Mouse (Mus musculus): Measurements from ENCODE around the gene Ctxn2. TPM values are rescaled to one million over a fixed set of nuclear protein-coding genes. Genes with fewer than 3 reads are reported as not detected.
"Not testable (repeated sequence)": the region's sequence is repeated elsewhere in the genome, so short reads cannot be mapped to it uniquely, and the experiment has no call there.

Gene Ctxn2
- not detected for total RNA-seq (2021)

DNA sequence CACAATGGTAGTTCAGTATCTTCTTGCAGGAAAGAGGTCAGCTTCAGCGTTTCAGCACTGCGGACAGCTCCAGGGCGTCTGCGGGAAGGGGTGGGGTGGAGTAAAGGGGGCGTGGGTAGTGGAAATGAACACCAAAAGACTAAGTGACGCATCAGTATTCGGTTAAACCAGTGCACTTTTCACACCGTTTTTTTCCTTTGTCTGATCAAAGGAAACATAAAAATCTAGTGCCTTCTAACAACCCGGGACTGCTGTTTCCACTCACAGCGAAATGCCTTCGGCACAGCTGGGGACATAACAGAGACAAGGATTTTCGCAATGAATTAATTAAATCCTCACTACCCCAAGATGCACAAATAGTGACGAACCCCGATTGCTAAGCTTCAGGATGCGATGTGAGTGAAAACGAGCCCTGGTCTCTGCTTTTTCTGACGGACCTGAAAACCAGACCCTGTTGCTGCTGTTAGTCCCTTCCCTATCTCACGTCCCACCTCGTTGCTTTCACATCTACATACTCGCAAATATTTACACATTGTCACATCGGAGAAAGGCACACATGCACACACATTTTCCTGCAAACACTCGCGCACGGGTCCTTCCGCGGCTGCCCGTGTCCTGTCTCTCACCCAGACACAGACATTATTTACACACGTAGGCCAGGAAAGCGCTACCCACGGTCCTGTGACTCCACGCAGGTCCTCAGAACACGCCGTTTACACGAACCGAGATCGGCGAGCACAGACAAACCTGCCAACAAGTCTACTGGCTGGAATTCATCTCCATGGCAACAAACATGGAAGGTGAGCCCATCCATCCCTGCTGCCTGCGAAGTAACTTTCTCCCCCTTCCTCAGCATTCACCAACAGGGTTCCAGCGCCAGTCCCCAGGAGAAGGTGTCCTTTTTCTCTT, at the start of gene Ctxn2:
TSS of gene Ctxn2 (plus strand) at position 790 of the 909 bp plus-strand sequence.
- intact Hi-C loops (cut with DNase I), result no loop called here
- peak; percentile 68 to 70 for DNase-seq

DNA sequence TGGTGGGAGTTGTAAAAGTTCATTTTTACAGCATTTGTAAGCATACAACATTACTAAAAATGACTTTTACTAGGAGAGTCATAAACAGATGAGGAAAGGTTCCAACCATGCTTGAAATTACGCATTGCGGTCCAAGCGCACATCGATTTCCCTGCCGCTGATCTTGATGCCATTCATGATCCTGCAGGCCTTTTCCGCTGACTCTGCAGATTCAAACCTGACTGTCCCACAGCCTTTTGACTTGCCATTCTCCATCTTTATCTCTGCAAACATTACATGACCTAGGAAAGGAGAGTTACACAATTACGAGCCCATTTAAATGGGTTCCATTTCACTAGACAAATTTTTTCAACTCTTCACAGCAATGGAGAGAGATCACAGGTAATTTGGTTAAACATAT, 47.7 kb upstream of the Ctxn2 start:
- intact Hi-C loops (cut with DNase I), result no loop called here
- no peak for DNase-seq

- DNase-seq; intact Hi-C loops (cut with DNase I): not testable (repeated sequence)
These were observed 44.4 kb upstream of the Ctxn2 start for GRCm38 (mm10) chr2:125092123-125092522.

- DNase-seq; intact Hi-C loops (cut with DNase I): not testable (repeated sequence)
These were observed 32.0 kb upstream of the Ctxn2 start for GRCm38 (mm10) chr2:125104491-125104890.

DNA sequence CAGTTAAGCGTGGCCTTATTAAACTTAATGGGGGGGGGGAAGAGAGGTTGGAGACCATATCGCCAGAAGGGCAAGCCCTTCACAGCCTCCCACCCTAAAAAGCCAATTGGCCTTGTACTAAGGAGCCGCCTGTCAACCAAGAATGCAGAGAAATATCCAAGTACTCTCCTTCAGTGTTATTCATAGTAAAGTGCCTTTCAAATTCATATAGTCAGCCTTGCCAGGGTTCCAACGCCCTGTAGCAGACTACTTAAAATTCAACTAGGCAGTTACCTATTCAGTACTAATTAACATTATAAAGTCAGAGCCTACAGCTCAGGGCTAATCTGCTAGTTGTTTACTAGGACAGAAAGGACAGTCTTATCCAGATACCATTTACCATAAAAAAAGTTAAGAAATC, 30.0 kb upstream of the Ctxn2 start:
- DNase-seq; intact Hi-C loops (cut with DNase I): not testable (repeated sequence)

GRCm38 (mm10) chr2:125119381-125120110, 16.9 kb upstream of the Ctxn2 start:
- intact Hi-C loops (cut with DNase I), result loop anchor here (5.0 kb wide), 2 partner anchors 128 to 507 kb away; partner anchors contain the start of gene Dut
- no peak for DNase-seq

GRCm38 (mm10) chr2:125122288-125122623, 14.2 kb upstream of the Ctxn2 start:
- DNase-seq, result no peak
- intact Hi-C loops (cut with DNase I), result loop anchor here (5.0 kb wide), 2 partner anchors 125 to 510 kb away; partner anchors contain the start of gene Dut

- intact Hi-C loops (cut with DNase I), result loop anchor here (5.0 kb wide), 2 partner anchors 124 to 511 kb away; partner anchors contain the start of gene Dut
- DNase-seq, result peak; percentile 53 to 67
These were observed 13.6 kb upstream of the Ctxn2 start for GRCm38 (mm10) chr2:125122624-125123476.

- intact Hi-C loops (cut with DNase I), result loop anchor here (5.0 kb wide), 2 partner anchors 124 to 511 kb away; partner anchors contain the start of gene Dut
- DNase-seq, result peak; percentile 85
These were observed 13.0 kb upstream of the Ctxn2 start, which contains the start of gene Myef2 for GRCm38 (mm10) chr2:125123477-125123852. TSS of gene Myef2 (minus strand) at chr2:125123661.

GRCm38 (mm10) chr2:125125824-125126223, 10.7 kb upstream of the Ctxn2 start:
- intact Hi-C loops (cut with DNase I), result no loop called here
- DNase-seq, result no peak

DNA sequence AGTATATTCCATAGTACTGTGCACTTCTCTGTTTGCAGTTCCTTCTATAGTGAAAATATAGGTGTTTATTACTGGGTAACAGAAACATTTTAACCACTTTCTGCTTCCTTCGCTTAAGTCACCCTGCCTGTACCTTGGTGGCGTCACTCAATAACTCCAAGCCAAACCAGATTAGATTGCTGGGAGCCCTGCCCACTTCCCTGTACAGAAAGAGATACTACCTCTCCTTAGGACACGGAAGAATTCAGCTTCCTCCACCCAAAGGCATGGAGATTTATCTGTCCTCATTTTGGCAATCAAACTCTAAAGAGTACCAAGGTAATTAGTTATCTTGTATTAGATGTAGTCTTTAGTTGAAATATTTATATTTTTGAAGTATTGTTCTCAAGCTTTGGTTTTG, 9.7 kb upstream of the Ctxn2 start:
- intact Hi-C loops (cut with DNase I), result no loop called here
- DNase-seq, result no peak

- intact Hi-C loops (cut with DNase I), result no loop called here
These were observed 2.4 kb upstream of the Ctxn2 start for GRCm38 (mm10) chr2:125134113-125134512.

GRCm38 (mm10) chr2:125136846-125137245, 354 bp downstream of the Ctxn2 start:
- intact Hi-C loops (cut with DNase I), result no loop called here
- DNase-seq, result no peak

More at GRCm38 (mm10) chr2:125134113-125134512, 2.4 kb upstream of the Ctxn2 start:
- DNase-seq, result no peak

GRCm38 (mm10) chr2:125142336-125142735, 5.8 kb downstream of the Ctxn2 start:
- intact Hi-C loops (cut with DNase I), result no loop called here
- no peak for DNase-seq

GRCm38 (mm10) chr2:125152388-125152787, 15.9 kb downstream of the Ctxn2 start, which contains the start of gene Slc12a1:
TSS of gene Slc12a1 (plus strand) at chr2:125152505.
- DNase-seq, result no peak
- intact Hi-C loops (cut with DNase I), result no loop called here

DNA sequence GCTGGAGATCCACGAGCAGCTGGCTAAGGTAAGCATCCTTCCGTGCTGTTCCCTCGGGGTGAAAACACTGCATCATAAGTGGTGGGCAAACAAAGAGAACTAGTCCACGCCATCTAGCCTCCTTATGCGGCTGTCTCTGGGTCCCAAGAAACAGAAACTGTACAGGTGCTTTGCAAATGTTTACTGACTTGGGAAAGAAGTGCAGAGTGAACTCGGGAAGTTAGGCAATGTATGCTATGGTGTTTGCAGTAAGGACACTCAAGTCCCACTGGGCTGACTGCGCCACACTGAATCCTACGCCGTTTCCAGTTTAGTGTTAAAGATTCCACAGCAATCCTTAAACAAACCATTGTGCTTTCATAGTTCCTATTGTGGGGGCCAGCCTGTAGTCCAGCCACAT, 17.8 kb downstream of the Ctxn2 start:
- intact Hi-C loops (cut with DNase I), result no loop called here
- DNase-seq, result no peak

- DNase-seq, result no peak
- intact Hi-C loops (cut with DNase I), result no loop called here
These were observed 19.0 kb downstream of the Ctxn2 start for GRCm38 (mm10) chr2:125155504-125155903.

DNA sequence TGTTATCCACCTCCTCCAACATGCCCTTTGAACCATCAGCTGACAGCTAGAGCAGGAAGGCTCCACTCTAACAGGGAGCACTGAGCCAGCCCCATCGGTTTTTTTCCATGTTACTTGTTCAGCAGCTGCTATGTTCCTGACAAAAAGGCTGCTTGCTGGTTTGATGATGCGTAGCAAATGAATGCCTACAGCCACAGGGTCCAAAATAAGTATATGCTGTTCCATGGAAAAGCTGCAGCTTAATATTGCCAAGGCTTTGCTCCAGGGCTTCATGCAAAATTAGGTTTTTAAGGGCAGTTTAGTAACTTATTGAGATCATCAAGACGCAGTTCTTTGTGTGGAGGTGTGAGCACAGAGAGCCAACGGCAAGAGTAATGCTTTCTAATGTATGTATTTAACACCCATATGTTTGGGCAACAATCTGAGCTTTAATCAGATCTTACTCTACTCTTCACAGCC, 25.5 kb downstream of the Ctxn2 start:
- intact Hi-C loops (cut with DNase I), result no loop called here
- no peak for DNase-seq

DNA sequence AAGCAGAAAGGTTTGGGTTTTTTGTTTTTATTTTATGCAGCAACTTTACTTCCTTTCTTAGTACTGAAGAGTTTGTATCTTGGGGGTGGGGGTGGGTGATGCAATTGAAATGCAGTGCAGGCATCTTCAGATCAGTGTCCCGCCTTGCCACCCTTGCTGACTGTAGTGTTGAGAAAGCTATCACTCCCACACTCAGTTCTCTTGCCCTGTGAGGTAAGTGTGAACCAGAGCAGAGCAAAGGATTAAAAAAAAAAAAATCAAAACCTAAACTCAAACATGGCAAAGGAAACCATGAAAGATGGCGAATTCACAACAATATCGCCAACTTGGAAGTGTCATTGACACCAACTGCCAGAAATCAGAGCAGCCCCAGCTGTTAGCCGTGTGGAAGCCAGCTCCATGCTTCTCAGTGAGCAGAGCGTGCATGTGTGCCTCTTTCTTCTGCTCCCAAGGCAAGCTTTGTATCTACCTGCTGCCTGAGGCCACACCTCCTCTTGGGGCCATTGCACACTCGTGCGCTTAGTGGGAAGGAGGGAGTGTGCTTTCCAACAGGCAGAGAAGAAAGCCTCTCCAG, 41.8 kb downstream of the Ctxn2 start:
- intact Hi-C loops (cut with DNase I), result no loop called here
- DNase-seq, result peak in 1 of 2 experiments; percentile 3

DNA sequence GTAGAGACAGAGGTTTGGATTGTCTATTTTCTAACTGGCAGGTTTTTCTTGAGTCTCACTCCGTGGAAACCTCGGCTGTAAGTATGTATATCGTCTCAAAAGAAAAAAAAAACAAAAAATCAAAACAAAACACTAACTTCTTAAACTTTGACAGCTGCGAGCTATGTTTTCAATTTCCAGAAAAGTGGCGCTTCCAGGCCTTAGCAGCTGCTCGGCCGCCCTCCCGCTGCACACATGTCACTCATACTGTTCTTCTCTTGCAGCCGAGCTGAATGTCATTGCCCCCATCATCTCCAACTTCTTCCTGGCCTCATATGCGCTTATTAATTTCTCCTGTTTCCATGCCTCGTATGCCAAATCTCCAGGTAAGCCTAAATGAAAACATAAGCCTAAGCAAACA, 51.4 kb downstream of the Ctxn2 start:
- DNase-seq, result no peak
- intact Hi-C loops (cut with DNase I), result loop anchor here (2.0 to 10.0 kb wide), 4 partner anchors 131 to 1873 kb away; no protein-coding TSS in a partner anchor
